Mouse (Mus musculus): Measurements from ENCODE around the gene Fbxl15.

- TF ChIP-seq CTCF (IDR thresholded peaks at IDR 0.05; ENCODE audit: borderline replicate concordance, insufficient read depth, low read depth, low read length) (no peak), POLR2A (IDR thresholded peaks at IDR 0.05; ENCODE audit: borderline replicate concordance, insufficient read depth, low read length) (no peak)
Measured at GRCm38 (mm10) chr19:46358381-46358780, 30.4 kb downstream of the Fbxl15 start.
